41 mouse cellular contexts compared by ENCODE assay signal in genomic region chr12:36308737-36309420, GRCm38 (mm10). TPM values are rescaled to one million over a fixed set of nuclear protein-coding genes. Genes with fewer than 3 reads are reported as not detected.
A peak's percentile ranks its signal among the peaks of the same experiment; 100 is the strongest.
DNase-seq lines count a peak whose midpoint lies in the region; ATAC-seq and TF ChIP-seq lines count a peak whose summit lies in the region.
"Had no signal": no experiment of that assay in that cellular context is flagged by ENCODE, and none has a peak within 500 bp of the region (broad histone marks: within the 10 kb centered on the region; RNA-seq: fewer than 3 reads in every experiment).

No protein-coding gene starts in this region.

- ATAC-seq in liver, embryonic 11.5 days (replicated peaks; ENCODE audit: low FRiP score), result no peak
- 0 out of 2 replicates have a peak, but pooled peaks have one; percentile 27 for ATAC-seq in megakaryocyte, adult 5-6 weeks (ENCODE audit: poor library complexity, severe bottlenecking)
- ATAC-seq: CD4-positive, CD25-positive, alpha-beta regulatory T cell, adult 4 months; forebrain, postnatal 0 days; intestine, postnatal 0 days; midbrain, embryonic 15.5 days; Patski had no signal

- H3K4me3 ChIP-seq in liver, adult 2 months (ENCODE audit: insufficient read depth, low read depth, low read length), result no peak overlapping the region
- no peak overlapping the region for H3K4me3 ChIP-seq in liver, embryonic 11.5 days (ENCODE audit: low read depth, low read length)
- H3K4me3 ChIP-seq: erythroblast, embryonic 14.5 days; heart, embryonic 13.5 days; hindbrain, embryonic 12.5 days; limb, embryonic 15.5 days; midbrain, embryonic 15.5 days; neural tube, embryonic 15.5 days had no signal

- H3K4me2 ChIP-seq in liver, embryonic 11.5 days, result no peak overlapping the region
- H3K4me2 ChIP-seq: heart, embryonic 13.5 days; hindbrain, embryonic 12.5 days; limb, embryonic 15.5 days; midbrain, embryonic 15.5 days; neural tube, embryonic 15.5 days had no signal

- H3K9me3 ChIP-seq in liver, embryonic 11.5 days (ENCODE audit: control insufficient read depth, low read length), result no peaks in the 10 kb centered on the region
- H3K9me3 ChIP-seq: heart, embryonic 13.5 days; hindbrain, embryonic 12.5 days; limb, embryonic 15.5 days; midbrain, embryonic 15.5 days; neural tube, embryonic 15.5 days had no signal

- no peak overlapping the region for H3K27ac ChIP-seq in liver, adult 2 months (replicated peaks; ENCODE audit: insufficient read depth, low read depth, low read length)
- no peak overlapping the region for H3K27ac ChIP-seq in liver, embryonic 11.5 days (ENCODE audit: low read depth, low read length)
- H3K27ac ChIP-seq: heart, embryonic 13.5 days; hindbrain, embryonic 12.5 days; limb, embryonic 15.5 days; midbrain, embryonic 15.5 days; neural tube, embryonic 15.5 days had no signal

- no peak for TF ChIP-seq CTCF in liver, adult 2 months (IDR thresholded peaks at IDR 0.05; ENCODE audit: low read depth, low read length)

- WGBS in liver, adult 2 months, result 80% methylated on average over 6 of the region's 6 CpGs
- WGBS in liver, embryonic 11.5 days, result 72% methylated on average over 6 of the region's 6 CpGs

- H3K36me3 ChIP-seq in liver, adult 2 months (ENCODE audit: control insufficient read depth, insufficient read depth, low read length), result no peaks in the 10 kb centered on the region
- H3K36me3 ChIP-seq in liver, embryonic 11.5 days (ENCODE audit: control insufficient read depth, insufficient read depth, low read length), result no peaks in the 10 kb centered on the region
- H3K36me3 ChIP-seq: heart, embryonic 13.5 days; hindbrain, embryonic 12.5 days; limb, embryonic 15.5 days; midbrain, embryonic 15.5 days; neural tube, embryonic 15.5 days had no signal

- H3K79me2 ChIP-seq in liver, adult 2 months (ENCODE audit: control insufficient read depth, insufficient read depth, low read length), result no peaks in the 10 kb centered on the region

- DNase-seq in liver, adult 2 months (ENCODE audit: extremely low read depth, low read depth, low spot score), result peak; percentile 2
- no peak for DNase-seq in liver, embryonic 11.5 days (ENCODE audit: low spot score)
- DNase-seq in B cell, adult 2 months, result peak; percentile 43 to 53
- DNase-seq in adipocyte (ENCODE audit: low spot score), result peak; percentile 21
- no peak for DNase-seq in right cerebral cortex, adult 18-20 months
- DNase-seq in heart, postnatal 14 days, result no peak
- no peak for DNase-seq in kidney, adult 9 months
- DNase-seq: adrenal gland, postnatal 25 days; cerebellum, adult 18-20 months; cerebellum, postnatal 10 days; forebrain, postnatal 0 days; heart, postnatal 10 days; kidney, postnatal 25 days; lung, postnatal 4 days; thymus, adult 2 months; thymus, postnatal 36 days had no signal

- TF ChIP-seq POLR2A in liver, adult 2 months (IDR thresholded peaks at IDR 0.05; ENCODE audit: extremely low read depth, insufficient read depth, low read length), result no peak

- H3K9ac ChIP-seq in liver, adult 2 months (ENCODE audit: low read depth, low read length), result no peak overlapping the region
- H3K9ac ChIP-seq in liver, embryonic 11.5 days (ENCODE audit: low read depth, low read length), result no peak overlapping the region
- H3K9ac ChIP-seq: forebrain, postnatal 0 days; heart, embryonic 13.5 days; hindbrain, embryonic 12.5 days; limb, embryonic 15.5 days; midbrain, embryonic 15.5 days; neural tube, embryonic 15.5 days had no signal

- no peaks in the 10 kb centered on the region for H3K4me1 ChIP-seq in liver, adult 2 months (ENCODE audit: control insufficient read depth, insufficient read depth, low read length)
- H3K4me1 ChIP-seq in liver, embryonic 11.5 days (replicated peaks; ENCODE audit: control insufficient read depth, insufficient read depth, low read length), result no peaks in the 10 kb centered on the region
- H3K4me1 ChIP-seq: heart, embryonic 13.5 days; neural tube, embryonic 15.5 days had no signal

- H3K27me3 ChIP-seq in liver, adult 2 months (ENCODE audit: control insufficient read depth, insufficient read depth, low read length), result no peaks in the 10 kb centered on the region
- H3K27me3 ChIP-seq in liver, embryonic 11.5 days (replicated peaks; ENCODE audit: control insufficient read depth, insufficient read depth, low read length), result no peaks in the 10 kb centered on the region
- H3K27me3 ChIP-seq: heart, embryonic 13.5 days; hindbrain, embryonic 12.5 days; limb, embryonic 15.5 days; midbrain, embryonic 15.5 days; neural tube, embryonic 15.5 days; Patski had no signal

- intact Hi-C loops in heart, postnatal 14 days (cut with DNase I), result no loop called here

RNA-seq across cellular contexts. Expression of gene Sostdc1, which starts 5.1 kb away (rescaled TPM):
- total RNA-seq in liver, adult 2 months (2014; rRNA removed), result not detected in 2 replicates
- not detected in 2 replicates for polyA plus RNA-seq in liver, adult 2 months (2012; rRNA removed)
- polyA plus RNA-seq in liver, embryonic 11.5 days (2014; fragmentation: Nextera tagmentation; extraction: Ambion mirVana), result 0.63 and 1.3 TPM in 2 replicates
- not detected in 2 replicates for total RNA-seq in megakaryocyte, adult 5-6 weeks (2015)
- not detected in 2 replicates for total RNA-seq in megakaryocyte, adult 5-6 weeks (2017)
- total RNA-seq in heart, postnatal 14 days (2021), result under 1 TPM; 0.24 to 0.45 TPM
- polyA plus RNA-seq: erythroblast, embryonic 14.5 days had no signal

RNA-seq across cellular contexts. Expression of gene Lrrc72, which starts 55.7 kb away (rescaled TPM):
- not detected in 2 replicates for total RNA-seq in liver, adult 2 months (2014; rRNA removed)
- not detected in 2 replicates for polyA plus RNA-seq in liver, adult 2 months (2012; rRNA removed)
- polyA plus RNA-seq in liver, embryonic 11.5 days (2014; fragmentation: Nextera tagmentation; extraction: Ambion mirVana), result not detected in 2 replicates
- 0.22 TPM in 1 of 2 replicates, not detected in the other for total RNA-seq in megakaryocyte, adult 5-6 weeks (2015)
- total RNA-seq in megakaryocyte, adult 5-6 weeks (2017), result not detected in 2 replicates
- not detected for total RNA-seq in heart, postnatal 14 days (2021)
- total RNA-seq: adrenal gland, adult 18-20 months; adrenal gland, postnatal 25 days; forebrain, postnatal 0 days; gastrocnemius, adult 8-10 months; gastrocnemius, postnatal 4 days; heart, adult 8-10 months; heart, postnatal 10 days; layer of hippocampus, adult 18-20 months; layer of hippocampus, postnatal 10 days; left cerebral cortex, adult 18-20 months; left cerebral cortex, postnatal 25 days had no signal
- polyA plus RNA-seq: brain, embryonic 14.5 days; CD4-positive, CD25-positive, alpha-beta regulatory T cell, adult 4 months; cortical plate, adult 2 months; embryonic facial prominence, embryonic 14.5 days; erythroblast, embryonic 14.5 days; forebrain, embryonic 11.5 days; forebrain, postnatal 0 days; heart, embryonic 13.5 days; hindbrain, embryonic 12.5 days; intestine, postnatal 0 days; kidney, embryonic 14.5 days; limb, embryonic 15.5 days; liver, embryonic 16.5 days; lung, embryonic 16.5 days; neural tube, embryonic 15.5 days; Patski; thymus, adult 2 months had no signal

Comparison
In these comparisons a context has a peak if more than half of its experiments do, and no peak if none do; other contexts are left out.
1. DNase-seq: peak in liver, adult 2 months (single experiment), B cell, adult 2 months (2 of 2) and adipocyte (single experiment); none in liver, embryonic 11.5 days (single experiment), right cerebral cortex, adult 18-20 months (single experiment), heart, postnatal 14 days (0 of 2) and kidney, adult 9 months (single experiment).